Mouse (Mus musculus) adrenal gland, postnatal 0 days (tissue): ENCODE data around the gene Cpne4. TPM values are rescaled to one million over a fixed set of nuclear protein-coding genes. Genes with fewer than 3 reads are reported as not detected.

Experiments
- microRNA-seq: library from miRNA; unstranded; fragments of <30 nt; microRNA quantifications from one replicate; pipeline ENCODE4, GENCODE M21; 2016; ENCODE audit warnings: borderline replicate concordance; ENCODE audit not compliant: insufficient number of aligned reads
- polyA plus RNA-seq: library from polyadenylated mRNA; unstranded; fragments of >200 nt; fragmentation: Nextera tagmentation; extraction: Ambion mirVana; gene quantifications from 2 replicates; pipeline ENCODE4 v1.2.1, GENCODE M21; 2015

The Cpne4 gene
- polyA plus RNA-seq, result 3.1 and 5.7 TPM in 2 replicates

GRCm38 (mm10) chr9:104546986-104547385 lies at the start of gene Cpne4:
TSS of gene Cpne4 (plus strand) at chr9:104547286.

DNA sequence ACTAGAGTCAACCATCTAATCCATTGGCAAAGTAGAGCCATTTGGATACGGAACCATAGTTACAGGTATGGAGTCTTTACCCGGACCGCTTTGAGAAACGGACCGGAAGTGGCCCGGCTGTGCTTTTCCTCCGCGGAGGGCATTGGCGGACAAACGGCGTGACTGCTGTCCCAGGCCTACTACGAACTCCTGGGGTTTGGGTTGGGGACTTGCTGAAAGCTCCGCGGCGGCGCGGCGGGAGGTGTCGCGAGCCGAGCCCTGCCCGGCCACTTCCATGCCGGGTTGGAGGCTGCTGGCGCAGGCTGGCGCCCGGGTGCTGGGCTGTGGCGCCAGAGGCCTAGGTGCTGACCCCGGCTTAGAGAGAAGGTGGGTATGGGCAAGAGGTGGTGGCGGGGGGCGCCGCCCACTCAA lies 506.1 kb downstream of the Cpne4 start, which contains the start of gene Mrpl3:
TSS of gene Mrpl3 (plus strand) at position 93 of the 411 bp plus-strand sequence.

Small RNA genes lying within 50 kb of the gene (microRNA-seq; reads per million reads assigned to microRNA genes)
- not detected for gene Gm23391

Other genes with a start within 250 kb of the Cpne4 start
- 1.0 and 2.3 TPM in 2 replicates for gene Acpp, start 209.5 kb upstream of the Cpne4 start, polyA plus RNA-seq